In genomic region chr2:155073347-155073746, GRCm38 (mm10) we compare ENCODE assay signal across 7 mouse cellular contexts. TPM values are rescaled to one million over a fixed set of nuclear protein-coding genes. Genes with fewer than 3 reads are reported as not detected.
A peak's percentile ranks its signal among the peaks of the same experiment; 100 is the strongest.
DNase-seq lines count a peak whose midpoint lies in the region; ATAC-seq lines count a peak whose summit lies in the region.

No protein-coding gene starts in this region.

- peaks cover 19% of the 10 kb centered on the region for H3K4me1 ChIP-seq in lung, embryonic 16.5 days (replicated peaks; ENCODE audit: control insufficient read depth, insufficient read depth, low read length)
- peaks cover 24% of the 10 kb centered on the region for H3K4me1 ChIP-seq in forebrain, embryonic 12.5 days
- peaks cover 26% of the 10 kb centered on the region for H3K4me1 ChIP-seq in limb, embryonic 13.5 days
- H3K4me1 ChIP-seq in stomach, embryonic 14.5 days (ENCODE audit: control insufficient read depth, insufficient read depth, low read length) = peaks cover 12% of the 10 kb centered on the region

- no peaks in the 10 kb centered on the region for H3K9me3 ChIP-seq in lung, embryonic 16.5 days (ENCODE audit: control insufficient read depth, low read length)
- H3K9me3 ChIP-seq in forebrain, embryonic 12.5 days = no peaks in the 10 kb centered on the region
- H3K9me3 ChIP-seq in limb, embryonic 13.5 days = no peaks in the 10 kb centered on the region
- no peaks in the 10 kb centered on the region for H3K9me3 ChIP-seq in stomach, embryonic 14.5 days (ENCODE audit: control insufficient read depth, low read depth, low read length)

- H3K9ac ChIP-seq in lung, embryonic 16.5 days (ENCODE audit: low read length) = peak overlapping the region; percentile 85
- peak overlapping the region; percentile 62 for H3K9ac ChIP-seq in forebrain, embryonic 12.5 days
- H3K9ac ChIP-seq in limb, embryonic 13.5 days = peak overlapping the region; percentile 80
- H3K9ac ChIP-seq in stomach, embryonic 14.5 days (replicated peaks; ENCODE audit: low read depth, low read length) = peak overlapping the region; percentile 77

- H3K27me3 ChIP-seq in lung, embryonic 16.5 days (ENCODE audit: control insufficient read depth, insufficient read depth, low read depth, low read length) = no peaks in the 10 kb centered on the region
- H3K27me3 ChIP-seq in forebrain, embryonic 12.5 days = no peaks in the 10 kb centered on the region
- H3K27me3 ChIP-seq in limb, embryonic 13.5 days = no peaks in the 10 kb centered on the region
- no peaks in the 10 kb centered on the region for H3K27me3 ChIP-seq in stomach, embryonic 14.5 days (ENCODE audit: control insufficient read depth, insufficient read depth, low read length)

- no peaks in the 10 kb centered on the region for H3K36me3 ChIP-seq in lung, embryonic 16.5 days (ENCODE audit: control insufficient read depth, insufficient read depth, low read length)
- peaks cover 3% of the 10 kb centered on the region for H3K36me3 ChIP-seq in forebrain, embryonic 12.5 days (replicated peaks)
- peaks cover 3% of the 10 kb centered on the region for H3K36me3 ChIP-seq in limb, embryonic 13.5 days
- peaks cover 2% of the 10 kb centered on the region; the same call in 1 of the 2 replicates for H3K36me3 ChIP-seq in stomach, embryonic 14.5 days (ENCODE audit: control insufficient read depth, insufficient read depth, low read length)

- DNase-seq in lung, postnatal 4 days = no peak
- DNase-seq in left cerebral cortex, adult 18-20 months (ENCODE audit: low spot score in 2 of 2) = no peak
- DNase-seq in spleen, postnatal 14 days (ENCODE audit: low spot score in 2 of 2) = no peak

- WGBS in lung, embryonic 16.5 days = 6% methylated on average over 3 of the region's 3 CpGs
- WGBS in forebrain, embryonic 12.5 days = 28% methylated on average over 3 of the region's 3 CpGs
- WGBS in limb, embryonic 13.5 days = 17% methylated on average over 3 of the region's 3 CpGs
- 8% methylated on average over 3 of the region's 3 CpGs for WGBS in stomach, embryonic 14.5 days

- peak overlapping the region; percentile 72 for H3K4me2 ChIP-seq in lung, embryonic 16.5 days (ENCODE audit: low read depth, low read length)
- H3K4me2 ChIP-seq in forebrain, embryonic 12.5 days = peak overlapping the region; percentile 63
- peak overlapping the region; percentile 76 for H3K4me2 ChIP-seq in limb, embryonic 13.5 days (replicated peaks)
- H3K4me2 ChIP-seq in stomach, embryonic 14.5 days (replicated peaks; ENCODE audit: low read depth, low read length) = peak overlapping the region; percentile 71

- H3K4me3 ChIP-seq in lung, embryonic 16.5 days (ENCODE audit: low read length) = peak overlapping the region; percentile 78
- H3K4me3 ChIP-seq in forebrain, embryonic 12.5 days (replicated peaks) = peak overlapping the region; percentile 56
- H3K4me3 ChIP-seq in limb, embryonic 13.5 days = peak overlapping the region; percentile 73
- H3K4me3 ChIP-seq in stomach, embryonic 14.5 days (ENCODE audit: low read depth, low read length) = peak overlapping the region; percentile 65

- H3K27ac ChIP-seq in lung, embryonic 16.5 days (ENCODE audit: low read length) = no peak overlapping the region
- H3K27ac ChIP-seq in forebrain, embryonic 12.5 days = peak overlapping the region; percentile 76; the same call in 1 of the 2 replicates
- no peak overlapping the region for H3K27ac ChIP-seq in limb, embryonic 13.5 days
- H3K27ac ChIP-seq in stomach, embryonic 14.5 days (ENCODE audit: low read length) = peak overlapping the region; percentile 64; the same call in 1 of the 2 replicates

- ATAC-seq in lung, embryonic 16.5 days (ENCODE audit: low read depth) = no peak
- ATAC-seq in forebrain, embryonic 12.5 days (ENCODE audit: low FRiP score) = no peak
- no peak for ATAC-seq in limb, embryonic 13.5 days (ENCODE audit: low FRiP score, low read depth)
- no peak for ATAC-seq in stomach, embryonic 14.5 days (ENCODE audit: insufficient number of reproducible peaks, insufficient read depth, low FRiP score, low read depth)

RNA-seq across cellular contexts. Expression of gene Ahcy, which starts 0.9 kb away (rescaled TPM):
- polyA plus RNA-seq in lung, embryonic 16.5 days (2015; fragmentation: Nextera tagmentation; extraction: Ambion mirVana) = 50.9 and 51.0 TPM in 2 replicates
- 61.2 and 62.6 TPM in 2 replicates for polyA plus RNA-seq in forebrain, embryonic 12.5 days (2016; fragmentation: Nextera tagmentation; extraction: Ambion mirVana)
- 73.1 and 73.4 TPM in 2 replicates for polyA plus RNA-seq in limb, embryonic 13.5 days (2015; fragmentation: Nextera tagmentation; extraction: Ambion mirVana)
- 71.9 and 78.9 TPM in 2 replicates for polyA plus RNA-seq in stomach, embryonic 14.5 days (2014; fragmentation: Nextera tagmentation; extraction: Ambion mirVana)
- total RNA-seq in left cerebral cortex, adult 18-20 months (2021) = 10 to 100 TPM; 13.8 to 17.2 TPM

RNA-seq across cellular contexts. Expression of gene Gm14226, which starts 55.3 kb away (rescaled TPM):
- polyA plus RNA-seq in lung, embryonic 16.5 days (2015; fragmentation: Nextera tagmentation; extraction: Ambion mirVana) = 0.21 and 0.35 TPM in 2 replicates
- 0.50 and 0.77 TPM in 2 replicates for polyA plus RNA-seq in forebrain, embryonic 12.5 days (2016; fragmentation: Nextera tagmentation; extraction: Ambion mirVana)
- polyA plus RNA-seq in limb, embryonic 13.5 days (2015; fragmentation: Nextera tagmentation; extraction: Ambion mirVana) = 3.6 and 4.1 TPM in 2 replicates
- 1.1 and 3.2 TPM in 2 replicates for polyA plus RNA-seq in stomach, embryonic 14.5 days (2014; fragmentation: Nextera tagmentation; extraction: Ambion mirVana)
- under 1 TPM; 0.26 TPM for total RNA-seq in left cerebral cortex, adult 18-20 months (2021)

RNA-seq across cellular contexts. Expression of gene Itch, which starts 60.0 kb away (rescaled TPM):
- polyA plus RNA-seq in lung, embryonic 16.5 days (2015; fragmentation: Nextera tagmentation; extraction: Ambion mirVana) = 54.4 and 55.6 TPM in 2 replicates
- 62.8 and 69.2 TPM in 2 replicates for polyA plus RNA-seq in forebrain, embryonic 12.5 days (2016; fragmentation: Nextera tagmentation; extraction: Ambion mirVana)
- polyA plus RNA-seq in limb, embryonic 13.5 days (2015; fragmentation: Nextera tagmentation; extraction: Ambion mirVana) = 68.3 and 71.2 TPM in 2 replicates
- polyA plus RNA-seq in stomach, embryonic 14.5 days (2014; fragmentation: Nextera tagmentation; extraction: Ambion mirVana) = 58.4 and 62.2 TPM in 2 replicates
- total RNA-seq in left cerebral cortex, adult 18-20 months (2021) = 10 to 100 TPM; 55.8 to 57.6 TPM

Comparison
In these comparisons a context has a peak if more than half of its experiments do, and no peak if none do; other contexts are left out.
1. H3K27ac ChIP-seq: peak in forebrain, embryonic 12.5 days (single experiment) and stomach, embryonic 14.5 days (single experiment); none in lung, embryonic 16.5 days (single experiment) and limb, embryonic 13.5 days (single experiment).
2. Peak in every context shown above with its lines, with median percentiles within 50 percentile points of each other: H3K4me2 ChIP-seq, H3K4me3 ChIP-seq and H3K9ac ChIP-seq.